ENCODE assay signal across 7 mouse cellular contexts in the genomic region with DNA sequence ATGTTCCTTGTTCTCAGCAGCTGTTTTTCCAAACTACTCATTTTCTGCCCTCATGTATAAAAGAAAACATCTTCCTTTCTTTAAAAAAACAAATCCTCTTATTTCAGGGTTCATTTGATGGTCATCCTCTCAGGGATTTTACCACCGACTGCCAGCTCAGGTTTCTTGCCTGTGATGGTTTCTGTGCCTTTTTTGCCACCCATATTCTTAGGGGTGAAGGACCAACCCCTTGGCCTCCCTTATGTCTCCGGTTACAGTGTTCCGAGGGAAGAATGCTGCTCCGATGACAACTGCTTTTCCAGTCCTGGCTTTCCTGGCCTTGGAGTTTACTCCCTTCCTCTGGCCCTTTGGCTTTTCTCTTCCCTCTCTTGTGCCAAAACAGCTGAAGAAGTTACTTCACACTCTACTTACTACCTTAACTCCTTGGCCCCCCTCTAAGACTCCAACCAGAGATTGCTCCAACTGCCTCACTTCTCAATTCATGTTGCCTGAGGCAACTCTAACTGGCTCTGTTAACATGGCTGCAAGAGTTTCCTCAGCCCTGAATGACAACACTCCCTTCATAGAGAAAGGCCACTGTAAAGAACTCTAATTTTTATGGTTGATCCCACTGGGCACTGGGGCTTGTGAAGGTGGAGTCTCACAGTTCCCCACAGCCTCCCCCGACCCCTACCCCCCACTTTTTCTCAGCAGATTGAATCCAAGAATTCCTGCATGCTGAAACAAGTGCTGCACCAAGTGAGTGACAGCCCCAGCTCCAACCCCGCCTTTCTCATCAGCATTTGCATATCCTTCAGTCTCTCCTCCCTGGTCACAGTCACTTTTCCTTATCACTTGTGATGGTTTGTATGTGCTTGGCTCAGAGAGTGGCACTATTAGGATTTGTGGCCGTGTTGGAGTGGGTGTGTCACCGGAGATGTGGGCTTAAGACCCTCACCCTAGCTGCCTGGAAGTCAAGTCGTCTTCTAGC. TPM values are rescaled to one million over a fixed set of nuclear protein-coding genes. Genes with fewer than 3 reads are reported as not detected.
DNase-seq lines count a peak whose midpoint lies in the region; ATAC-seq and TF ChIP-seq lines count a peak whose summit lies in the region.

No protein-coding gene starts in this region.

- H3K27ac ChIP-seq in heart, postnatal 0 days (ENCODE audit: low read depth) = peak overlapping the region; percentile 57

- H3K4me1 ChIP-seq in lung, adult 2 months (ENCODE audit: control insufficient read depth, insufficient read depth, low read length) = peaks cover 6% of the 10 kb centered on the region
- H3K4me1 ChIP-seq in heart, postnatal 0 days (ENCODE audit: control insufficient read depth, insufficient read depth) = peaks cover 34% of the 10 kb centered on the region

- 48% methylated on average over 9 of the region's 9 CpGs for WGBS in lung, adult 2 months
- WGBS in heart, postnatal 0 days = 50% methylated on average over 9 of the region's 9 CpGs

- peak; percentile 18 for DNase-seq in lung, postnatal 25 days (ENCODE audit: low spot score)
- no peak for DNase-seq in lung, adult 2 months
- DNase-seq in embryo, embryonic 11 days = peak; percentile 33
- no peak for DNase-seq in heart, postnatal 0 days (ENCODE audit: low spot score)
- no peak for DNase-seq in cerebellum, adult 11 months
- no peak for DNase-seq in adrenal gland, adult 8-10 months

- no peak overlapping the region for H3K4me3 ChIP-seq in lung, adult 2 months (replicated peaks; ENCODE audit: extremely low read depth, low read depth, low read length)
- no peak overlapping the region for H3K4me3 ChIP-seq in heart, postnatal 0 days (ENCODE audit: low read depth, low read length)
- H3K4me3 ChIP-seq in myocyte = peak overlapping the region; percentile 94

- peaks cover 33% of the 10 kb centered on the region for H3K36me3 ChIP-seq in heart, postnatal 0 days (replicated peaks; ENCODE audit: control insufficient read depth, insufficient read depth, low read length)
- H3K36me3 ChIP-seq in myocyte (ENCODE audit: control insufficient read depth, insufficient read depth) = peaks cover 16% of the 10 kb centered on the region

- ATAC-seq in heart, postnatal 0 days (ENCODE audit: insufficient read depth, low read depth) = no peak

- no peak overlapping the region for H3ac ChIP-seq in myocyte (ENCODE audit: control insufficient read depth, insufficient read length)

- no peak overlapping the region for H3K9ac ChIP-seq in heart, postnatal 0 days (replicated peaks; ENCODE audit: low read depth, low read length)

- TF ChIP-seq CTCF in lung, adult 2 months (IDR thresholded peaks at IDR 0.05; ENCODE audit: insufficient read depth, low read length) = no peak
- TF ChIP-seq CTCF in heart, postnatal 0 days (IDR thresholded peaks at IDR 0.05; ENCODE audit: low read depth) = no peak

- H3K27me3 ChIP-seq in heart, postnatal 0 days (ENCODE audit: control insufficient read depth, insufficient read depth, low read length) = no peaks in the 10 kb centered on the region
- no peaks in the 10 kb centered on the region for H3K27me3 ChIP-seq in myocyte (ENCODE audit: control insufficient read depth, insufficient read depth, insufficient read length)

- H3K79me2 ChIP-seq in myocyte (ENCODE audit: control insufficient read depth, insufficient read depth) = peaks cover 28% of the 10 kb centered on the region

- no peak overlapping the region for H3K4me2 ChIP-seq in heart, postnatal 0 days (ENCODE audit: low read depth, low read length)
- H3K4me2 ChIP-seq in myocyte (ENCODE audit: low read depth) = peak overlapping the region; percentile 61

- no peak for TF ChIP-seq POLR2A in lung, adult 2 months (IDR thresholded peaks at IDR 0.05; ENCODE audit: borderline replicate concordance, extremely low read depth, low read depth, low read length)
- TF ChIP-seq POLR2A in myocyte (IDR thresholded peaks at IDR 0.05; ENCODE audit: insufficient read length, low read depth) = no peak

- no peak for TF ChIP-seq EP300 in heart, postnatal 0 days (IDR thresholded peaks at IDR 0.05; ENCODE audit: low read depth)

- no peaks in the 10 kb centered on the region for H3K9me3 ChIP-seq in heart, postnatal 0 days (replicated peaks; ENCODE audit: control insufficient read depth, low read length)

TF ChIP-seq in myocyte, 11 proteins besides CTCF, POLR2A, EP300 and RAD21:
- no peak for TF ChIP-seq MYOD1 (IDR thresholded peaks at IDR 0.05; ENCODE audit: control insufficient read depth in 1 of 3, insufficient read length in 2 of 3, low read depth in 2 of 3)
- TF ChIP-seq MYOG (IDR thresholded peaks at IDR 0.05; ENCODE audit: control insufficient read depth in 1 of 3, insufficient read depth in 1 of 3, insufficient read length in 2 of 3, low read depth in 2 of 3) = peak in 1 of 3 experiments; percentile 21

RNA-seq across cellular contexts. Expression of gene Smim4, which starts 3.4 kb away (rescaled TPM):
- polyA plus RNA-seq in lung, adult 2 months (2012; rRNA removed) = 58.1 and 70.0 TPM in 2 replicates
- 12.7 and 28.8 TPM in 2 replicates for total RNA-seq in heart, postnatal 0 days (2014; rRNA removed; ENCODE audit: low replicate concordance)
- 194 and 207 TPM in 2 replicates for polyA plus RNA-seq in heart, postnatal 0 days (2015; fragmentation: Nextera tagmentation; extraction: Ambion mirVana)
- 91.4 TPM for polyA plus RNA-seq in myocyte (2012; fragmentation: generic; extraction: Trizol)
- total RNA-seq in adrenal gland, adult 8-10 months (2022) = 100 to 1,000 TPM in 1 of 4 experiments, 10 to 100 TPM in 3; 67.6 to 109 (median 75.0) TPM

RNA-seq across cellular contexts. Expression of gene Nt5dc2, which starts 5.5 kb away (rescaled TPM):
- 147 and 266 TPM in 2 replicates for polyA plus RNA-seq in lung, adult 2 months (2012; rRNA removed)
- 212 and 269 TPM in 2 replicates for total RNA-seq in heart, postnatal 0 days (2014; rRNA removed; ENCODE audit: low replicate concordance)
- polyA plus RNA-seq in heart, postnatal 0 days (2015; fragmentation: Nextera tagmentation; extraction: Ambion mirVana) = 146 and 158 TPM in 2 replicates
- polyA plus RNA-seq in myocyte (2012; fragmentation: generic; extraction: Trizol) = 243 TPM
- total RNA-seq in adrenal gland, adult 8-10 months (2022) = 10 to 100 TPM; 25.6 to 41.4 (median 36.6) TPM

RNA-seq across cellular contexts. Expression of gene Stab1, which starts 43.0 kb away (rescaled TPM):
- polyA plus RNA-seq in lung, adult 2 months (2012; rRNA removed) = 114 and 136 TPM in 2 replicates
- 75.3 and 90.4 TPM in 2 replicates for total RNA-seq in heart, postnatal 0 days (2014; rRNA removed; ENCODE audit: low replicate concordance)
- polyA plus RNA-seq in heart, postnatal 0 days (2015; fragmentation: Nextera tagmentation; extraction: Ambion mirVana) = 24.0 and 25.4 TPM in 2 replicates
- polyA plus RNA-seq in myocyte (2012; fragmentation: generic; extraction: Trizol) = 0.46 TPM
- total RNA-seq in adrenal gland, adult 8-10 months (2022) = 100 to 1,000 TPM in 2 of 4 experiments, 10 to 100 TPM in 2; 75.8 to 142 (median 116) TPM

Comparison
In these comparisons a context has a peak if more than half of its experiments do, and no peak if none do; other contexts are left out.
1. DNase-seq: peak in lung, postnatal 25 days (single experiment) and embryo, embryonic 11 days (single experiment); none in lung, adult 2 months (single experiment), heart, postnatal 0 days (single experiment), cerebellum, adult 11 months (single experiment) and adrenal gland, adult 8-10 months (single experiment).
2. RNA of gene Stab1, which starts 43.0 kb away (polyA plus RNA-seq): 114 to 136 TPM in lung, adult 2 months and 24.0 to 25.4 TPM in heart, postnatal 0 days; 0.46 TPM in myocyte (single experiment); every median in the first group is over 10 times any median in the second.